Mouse (Mus musculus) brain, adult 2 months (tissue): ENCODE measurements around the gene Txndc9.
"Not testable (repeated sequence)": the region's sequence is repeated elsewhere in the genome, so short reads cannot be mapped to it uniquely, and the experiment has no call there.

Experiments used
- DNase-seq: peaks from one replicate; pipeline ENCODE4 v3.0.0; 2011; ENCODE audit warnings: low read depth, low spot score

Txndc9 gene

DNA sequence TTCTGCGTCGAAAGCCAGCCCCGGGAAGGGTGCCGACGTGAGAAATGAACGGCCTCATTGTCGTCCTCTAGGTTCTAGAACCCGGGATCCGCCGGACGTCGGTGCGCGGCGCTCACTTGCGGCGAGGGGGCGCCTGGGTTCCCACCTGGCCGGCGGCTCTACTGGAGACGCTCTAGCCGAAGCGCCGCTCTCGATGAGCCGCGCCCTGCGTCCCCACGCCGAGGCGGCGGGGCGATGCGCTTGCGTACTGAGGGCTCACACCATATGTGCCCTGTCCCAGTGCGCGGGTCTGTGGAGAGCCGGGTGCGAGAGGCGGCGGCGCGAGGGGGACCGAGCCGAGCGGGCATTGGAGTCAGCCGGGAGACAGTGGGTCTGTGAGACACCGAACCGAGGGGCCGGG, at the start of gene Txndc9, which contains the start of gene Eif5b:
Gene Txndc9 (minus strand): TSS at position 27 of the 400 bp plus-strand sequence.
Gene Eif5b (plus strand): TSS at position 144 of the 400 bp plus-strand sequence.
- peak; percentile 99 for DNase-seq

DNA sequence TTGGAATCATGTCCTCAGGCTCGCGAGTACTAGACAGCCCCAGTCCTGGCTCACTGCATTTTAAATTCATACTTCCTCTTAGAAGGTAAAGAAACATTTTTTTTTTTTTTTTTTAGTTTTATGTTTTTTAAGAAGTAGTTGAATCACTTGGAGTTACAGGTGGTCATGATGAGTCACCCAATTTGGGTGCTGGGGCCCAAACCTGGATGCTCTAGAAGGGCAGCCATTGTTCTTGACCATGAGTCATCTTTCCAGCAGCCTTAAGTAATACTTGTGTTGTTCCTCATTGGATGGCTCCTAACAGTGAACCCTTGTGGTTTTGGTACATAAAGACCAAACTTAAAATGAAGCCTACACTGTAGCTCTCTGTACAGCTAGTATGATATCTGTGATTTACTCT, 41.2 kb upstream of the Txndc9 start:
- peak; percentile 55 for DNase-seq

DNA sequence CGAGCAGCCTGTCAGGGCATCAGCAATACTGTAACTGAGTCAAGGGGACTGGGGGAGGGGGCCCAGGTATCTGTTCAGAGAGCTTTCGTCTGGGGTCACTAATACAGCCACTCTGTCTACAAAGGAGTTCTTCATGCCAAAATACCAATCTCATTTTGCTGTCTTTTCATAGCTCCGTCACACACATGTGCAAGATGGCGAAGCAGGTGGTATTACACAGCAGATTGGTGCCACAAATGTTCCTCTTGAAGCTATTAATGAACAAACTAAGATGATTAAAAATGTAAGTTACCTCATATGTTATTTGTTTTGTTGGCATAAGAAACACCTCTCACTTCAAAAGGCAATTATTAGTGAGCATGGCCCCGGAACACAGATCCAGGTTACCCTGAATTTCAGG, 39.7 kb upstream of the Txndc9 start:
- no peak for DNase-seq

DNA sequence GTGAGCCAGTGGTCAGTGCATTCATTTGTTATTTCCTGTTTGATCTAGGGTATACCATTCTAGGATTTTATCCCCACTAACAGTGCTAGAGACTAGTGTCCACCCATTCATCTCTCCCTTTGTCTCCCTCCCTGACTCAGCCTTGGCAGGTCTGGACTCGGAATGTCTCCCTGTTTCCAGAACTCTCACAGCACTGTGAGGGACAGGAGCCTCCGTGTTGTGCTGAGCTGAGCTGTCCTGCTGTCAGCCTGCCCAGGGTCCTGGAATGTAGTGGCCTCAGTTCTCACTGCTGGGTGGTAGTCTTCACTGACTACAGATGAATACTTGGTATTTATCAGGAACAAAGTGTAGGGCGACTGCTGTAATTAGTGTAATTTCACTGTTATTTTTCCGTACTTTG, 37.8 kb upstream of the Txndc9 start:
- no peak for DNase-seq

DNA sequence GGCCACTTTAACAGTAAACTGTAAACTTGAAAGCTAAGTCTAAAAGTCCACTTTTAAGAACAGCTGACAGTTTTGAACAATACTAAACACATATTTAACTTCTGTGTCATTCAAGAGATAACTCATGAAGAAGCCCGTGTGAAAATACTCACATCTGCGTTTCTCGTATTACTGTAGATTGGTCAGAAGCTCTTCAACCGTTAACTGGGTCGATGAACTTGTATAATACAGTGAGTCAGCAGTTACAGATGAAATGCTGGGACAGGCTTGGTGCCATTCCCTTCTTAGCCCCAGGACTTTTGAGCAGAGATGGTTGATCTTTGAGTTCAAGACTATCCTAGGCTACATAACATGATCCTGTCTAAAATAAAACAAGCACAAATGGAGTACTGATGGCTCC, 33.7 kb upstream of the Txndc9 start:
- DNase-seq = no peak

DNA sequence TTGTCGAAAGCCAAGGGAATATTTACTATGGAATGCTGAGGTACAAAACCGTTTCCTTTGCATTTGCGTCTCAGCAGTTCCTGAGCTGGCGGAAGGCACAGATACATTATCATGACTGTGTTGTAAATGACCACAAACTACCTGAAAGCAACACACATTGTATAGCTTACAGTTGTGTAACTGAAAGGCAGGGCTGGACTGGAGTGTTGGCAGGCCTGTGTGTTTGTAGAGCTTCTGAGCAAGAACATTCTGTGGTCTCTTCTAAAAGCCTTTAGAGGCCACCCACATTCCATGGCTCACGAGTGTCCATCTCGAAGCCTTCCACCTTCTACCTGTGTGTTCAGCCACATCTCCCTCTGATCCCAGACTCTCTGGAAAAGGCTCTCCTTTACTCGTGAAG, 29.6 kb upstream of the Txndc9 start:
- no peak for DNase-seq

DNA sequence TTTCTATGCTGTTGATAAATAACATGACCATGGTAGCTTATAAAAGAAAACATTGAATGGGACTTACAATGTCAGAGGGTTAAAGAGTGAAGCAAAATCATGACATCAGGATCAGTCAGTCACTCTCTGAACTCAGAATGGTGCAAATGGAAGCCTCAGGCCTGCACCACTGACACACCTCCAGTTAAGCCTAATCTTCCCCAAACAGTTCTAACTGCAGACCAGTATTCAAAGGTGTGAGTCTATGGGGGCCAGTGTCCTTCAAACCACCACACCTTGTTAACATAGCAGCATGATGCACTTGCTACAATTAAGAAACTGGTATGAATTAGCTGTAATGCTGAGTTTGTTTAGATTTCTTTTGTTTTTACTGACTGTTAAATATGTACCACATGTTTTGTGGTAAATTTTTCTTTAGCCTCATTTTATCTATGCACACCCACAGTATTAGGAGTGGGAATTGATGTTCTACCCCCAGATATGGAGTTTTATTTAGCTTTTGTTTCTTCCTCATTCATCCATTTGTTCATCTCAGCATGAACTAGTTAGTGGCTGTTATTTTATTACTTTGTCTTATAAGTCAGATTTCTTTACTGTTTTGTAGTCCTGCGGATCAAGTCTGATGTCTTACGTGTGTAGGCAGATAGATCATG, 17.0 kb upstream of the Txndc9 start:
- DNase-seq = no peak

DNA sequence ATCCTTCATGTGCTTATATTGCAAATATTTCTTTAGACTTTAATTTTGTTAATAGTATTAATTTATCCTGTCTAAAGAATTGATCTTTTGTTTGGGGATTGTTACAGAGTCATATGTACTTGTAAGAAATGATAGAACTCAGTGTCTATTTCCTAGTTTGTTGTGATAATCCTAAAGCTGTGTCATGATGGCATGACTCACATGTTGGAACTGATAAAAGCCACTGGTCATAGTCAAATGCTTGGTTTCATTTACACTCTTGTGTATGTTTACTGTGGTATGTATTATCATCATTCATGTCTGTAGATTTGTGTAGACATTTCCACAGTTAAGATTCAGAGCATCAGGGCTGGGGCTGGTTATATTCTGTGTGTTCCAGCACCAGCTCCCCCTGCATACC, 14.8 kb upstream of the Txndc9 start:
- no peak for DNase-seq

DNA sequence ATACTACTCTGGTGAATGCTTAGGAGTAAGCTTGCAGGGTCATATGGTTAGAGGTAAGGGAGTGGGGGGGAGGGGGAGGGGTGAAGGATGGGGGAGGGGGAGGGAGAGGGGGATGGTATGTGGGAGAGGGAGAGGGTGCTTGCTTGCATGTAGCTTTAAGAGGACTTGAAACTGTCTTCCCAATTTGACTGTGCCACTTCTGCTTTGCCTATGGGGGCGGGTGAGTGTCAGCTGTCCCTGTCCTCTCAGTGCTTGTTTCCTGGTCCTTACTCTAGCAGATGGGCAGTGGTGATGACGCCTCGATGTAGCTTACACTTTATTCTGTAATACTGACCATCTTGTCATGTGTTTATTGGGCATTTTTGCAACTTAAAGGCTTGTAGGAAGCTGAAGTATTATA, 14.4 kb upstream of the Txndc9 start:
- DNase-seq = peak; percentile 23

DNA sequence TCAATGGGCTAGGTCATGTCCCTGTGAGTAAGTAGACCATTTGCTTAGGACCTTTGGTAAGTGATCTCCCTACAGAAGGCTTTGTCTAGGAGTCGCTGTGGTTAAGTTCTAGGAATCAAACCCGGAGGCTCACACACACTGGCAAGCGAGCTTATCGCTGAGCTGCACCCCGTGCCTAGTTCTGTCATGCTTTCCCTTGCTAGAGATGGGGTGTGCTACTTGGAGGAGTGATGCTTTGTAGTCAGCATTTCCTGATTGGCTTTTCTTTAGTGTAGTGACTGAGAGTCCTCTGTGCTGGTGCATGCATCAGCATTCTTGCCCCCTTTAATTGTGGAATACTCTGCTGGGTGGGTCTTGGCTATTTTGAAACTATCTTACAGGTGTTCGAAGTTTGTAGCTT, 14.0 kb upstream of the Txndc9 start:
- DNase-seq = no peak

DNA sequence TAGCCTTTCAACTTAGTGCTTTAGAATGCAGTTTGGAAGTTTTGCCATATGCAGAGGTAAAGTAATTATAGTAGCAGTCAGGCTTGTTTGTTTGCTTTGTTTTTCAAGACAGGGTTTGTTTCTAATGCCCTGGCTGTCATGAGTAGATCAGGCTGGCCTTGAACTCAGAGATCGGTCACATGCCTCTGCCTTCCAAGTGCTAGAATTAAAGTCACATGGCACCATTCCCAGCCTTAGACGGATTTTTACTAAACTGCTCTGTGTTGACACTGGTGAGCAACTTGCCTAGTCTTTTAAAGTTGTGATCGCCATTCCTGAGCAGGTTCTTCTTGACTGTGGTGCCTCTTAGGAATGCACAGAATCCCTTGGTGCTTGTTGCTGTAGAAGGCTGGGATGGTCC, 9.0 kb upstream of the Txndc9 start:
- DNase-seq = no peak

DNA sequence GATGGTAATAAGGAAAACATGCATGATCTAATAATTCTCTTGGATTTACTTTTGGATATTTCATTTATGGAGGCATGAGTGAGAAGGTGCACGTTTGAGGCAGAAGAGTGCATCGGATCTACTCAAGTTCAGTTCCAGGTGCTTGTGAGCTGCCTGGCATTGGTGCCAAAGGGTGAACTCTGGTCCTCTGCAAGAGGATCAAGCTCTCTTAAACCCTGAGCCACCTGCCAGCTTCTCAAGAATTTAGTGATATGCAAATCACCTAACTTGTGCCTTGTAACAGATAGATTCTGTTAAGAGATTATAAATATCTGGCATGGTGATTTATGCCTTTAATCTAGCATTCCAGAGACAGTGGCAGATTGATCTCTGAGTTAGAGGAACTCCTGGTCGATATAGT, 5.4 kb upstream of the Txndc9 start:
- DNase-seq = no peak

DNA sequence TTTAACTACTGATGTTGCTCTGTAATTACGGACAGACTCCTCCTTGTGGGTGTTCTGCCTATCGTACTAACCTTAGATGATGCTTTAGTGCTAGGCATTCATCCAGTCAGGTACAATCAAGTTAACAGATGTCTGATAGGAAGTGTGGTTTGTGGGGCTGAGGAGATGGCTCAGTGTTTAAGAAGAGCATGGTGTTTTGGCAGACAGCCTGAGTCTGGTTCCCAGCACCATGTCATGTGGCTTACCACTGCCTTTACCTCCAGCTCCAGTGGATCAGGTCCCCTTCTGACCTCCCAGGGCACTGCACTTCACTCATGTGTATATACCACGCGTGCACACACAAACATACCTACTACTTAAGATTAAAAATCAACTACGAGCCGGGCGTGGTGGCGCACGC, 4.3 kb upstream of the Txndc9 start:
- no peak for DNase-seq

DNA sequence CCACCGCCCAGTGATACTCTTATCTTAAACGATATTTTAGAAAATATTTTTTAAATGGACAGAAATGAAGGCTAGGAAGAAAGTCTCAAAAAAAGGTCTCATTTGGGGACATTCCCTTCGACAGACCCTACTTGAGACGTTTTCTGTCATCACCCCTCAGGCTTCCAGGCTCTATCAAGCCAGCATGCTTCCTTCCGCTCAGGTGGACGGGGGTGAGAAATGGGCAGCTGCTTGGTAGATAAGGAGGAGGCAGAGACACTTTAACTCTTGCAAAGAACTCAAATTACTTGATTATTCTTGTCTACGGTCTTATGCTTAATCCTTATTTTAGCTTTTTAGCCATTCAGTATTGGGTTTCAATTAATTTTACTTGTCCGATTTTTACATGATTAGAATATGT, 3.2 kb upstream of the Txndc9 start:
- no peak for DNase-seq

DNA sequence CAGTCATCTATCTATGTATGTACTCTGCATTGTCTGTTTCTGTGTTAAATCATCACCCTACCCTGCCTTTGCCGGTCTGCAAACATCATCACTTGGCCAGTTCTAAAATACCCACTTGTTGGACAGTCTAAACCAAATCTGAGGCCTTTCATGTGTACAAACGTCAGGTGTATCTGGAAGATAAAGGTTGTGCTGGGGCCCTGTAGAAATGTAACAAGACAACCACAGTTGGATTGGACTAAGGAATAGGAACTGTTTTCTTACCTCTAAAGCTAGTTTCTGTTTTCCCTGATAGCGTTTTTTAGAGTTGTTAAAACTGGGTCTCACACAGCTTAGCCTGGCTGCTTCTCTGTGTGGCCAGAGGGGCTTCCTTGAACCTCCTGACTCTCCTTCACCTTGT, 1.9 kb upstream of the Txndc9 start:
- DNase-seq = no peak

DNA sequence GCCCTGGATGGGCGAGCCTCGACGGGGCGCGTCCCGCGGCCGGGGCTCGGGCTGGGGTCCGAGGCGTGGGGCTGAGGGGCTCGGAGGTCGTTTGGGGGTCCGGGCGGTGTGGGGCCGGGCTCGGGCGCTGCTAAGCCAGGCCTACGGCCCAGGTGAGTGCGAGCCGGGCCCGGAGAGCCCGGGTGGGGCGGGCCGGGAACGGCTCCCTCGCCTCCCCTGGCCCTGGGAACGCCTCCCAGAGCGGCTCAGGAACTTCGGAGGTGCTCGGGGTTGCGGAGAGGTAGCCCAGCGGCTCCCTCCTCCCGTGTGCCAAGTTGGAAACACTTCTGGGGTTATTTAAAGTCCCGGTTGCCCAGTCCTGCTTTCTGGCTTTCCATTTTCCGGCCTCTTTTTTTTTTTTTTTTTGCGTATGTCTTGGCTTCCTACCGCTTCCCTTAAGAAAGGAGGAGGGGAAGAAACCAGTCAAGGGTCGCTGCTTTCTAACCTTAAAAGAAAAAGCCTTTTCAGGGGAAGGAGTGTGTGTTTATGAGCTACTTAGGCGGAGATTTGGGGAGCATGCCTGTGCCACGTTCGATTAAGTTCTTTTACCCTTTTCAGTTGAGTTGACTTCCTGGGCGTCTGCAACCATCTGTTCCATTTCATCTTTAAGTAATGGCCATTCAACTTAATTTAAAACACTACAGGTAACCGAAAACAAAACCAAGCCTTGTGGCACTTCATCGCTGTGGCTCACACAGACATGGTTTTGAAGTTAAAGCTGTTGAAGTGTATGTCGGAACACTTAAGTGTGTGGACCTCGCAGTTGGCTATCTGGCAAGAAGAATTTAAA, 892 bp upstream of the Txndc9 start:
- no peak for DNase-seq

DNA sequence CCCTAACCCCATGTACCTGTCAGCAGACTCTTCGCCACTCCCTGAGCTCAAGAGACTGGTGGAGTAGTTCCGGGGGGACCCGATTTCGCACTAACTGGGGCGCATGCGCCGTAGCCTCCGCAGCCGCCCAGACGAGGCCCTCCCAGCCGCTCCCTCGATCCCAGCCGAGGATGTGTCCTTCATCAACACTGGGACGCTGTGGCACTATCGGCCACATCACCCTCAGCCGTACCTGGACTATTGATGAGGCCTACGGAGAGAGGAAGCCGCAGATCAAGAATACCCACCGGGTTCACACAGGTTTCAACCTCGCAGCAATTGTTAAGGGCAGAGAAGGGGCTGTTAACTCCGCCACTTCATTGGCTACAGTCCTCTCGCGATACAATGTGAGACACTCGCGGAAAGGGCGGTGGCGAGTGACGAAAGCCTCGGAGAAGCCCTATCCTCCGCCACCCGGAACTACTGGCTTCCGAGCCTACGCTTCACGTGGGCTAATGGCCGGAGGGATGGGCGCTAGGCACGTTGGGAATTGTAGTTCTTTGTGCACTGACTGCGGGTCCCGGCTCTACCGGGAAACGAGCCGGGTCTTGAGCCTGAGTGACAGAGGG, 712 bp downstream of the Txndc9 start:
- peak; percentile 100 for DNase-seq

DNA sequence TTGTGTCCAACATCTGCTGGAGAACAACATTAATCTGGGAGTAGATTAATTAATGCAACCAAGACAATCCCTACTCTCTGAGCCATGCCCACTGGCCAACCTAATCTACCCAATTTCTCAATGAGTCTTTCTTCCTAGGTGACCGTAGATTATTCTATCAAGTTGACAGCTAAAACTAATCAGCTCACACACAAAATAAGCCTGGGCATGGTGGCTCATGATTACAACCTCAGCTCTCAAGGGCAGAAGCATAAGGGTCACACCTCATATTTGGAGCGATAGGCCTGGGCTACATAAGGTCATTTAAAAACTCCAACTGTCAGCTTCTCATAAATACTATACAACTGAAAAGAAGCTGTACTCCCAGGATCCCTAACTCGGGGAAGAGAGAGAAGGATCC, 1.5 kb downstream of the Txndc9 start:
- no peak for DNase-seq

DNA sequence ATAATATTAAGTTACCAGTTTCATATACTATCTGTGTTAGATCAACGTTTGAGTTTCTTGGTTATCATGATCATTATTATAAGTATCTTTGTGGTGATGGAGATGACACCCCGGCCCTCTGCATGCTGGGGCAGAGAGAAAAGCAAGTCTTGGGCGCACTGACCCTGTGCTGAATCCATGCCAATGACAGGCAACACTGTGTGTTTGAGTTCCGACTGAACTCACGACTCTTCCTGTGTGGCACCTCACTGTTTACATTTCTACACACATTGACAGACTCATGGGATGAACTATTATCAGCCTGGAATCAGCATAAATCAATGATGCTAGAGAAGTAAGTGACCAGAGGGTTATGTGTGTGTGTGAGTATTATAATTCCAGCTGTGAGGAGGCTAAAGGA, 9.8 kb downstream of the Txndc9 start:
- no peak for DNase-seq

DNA sequence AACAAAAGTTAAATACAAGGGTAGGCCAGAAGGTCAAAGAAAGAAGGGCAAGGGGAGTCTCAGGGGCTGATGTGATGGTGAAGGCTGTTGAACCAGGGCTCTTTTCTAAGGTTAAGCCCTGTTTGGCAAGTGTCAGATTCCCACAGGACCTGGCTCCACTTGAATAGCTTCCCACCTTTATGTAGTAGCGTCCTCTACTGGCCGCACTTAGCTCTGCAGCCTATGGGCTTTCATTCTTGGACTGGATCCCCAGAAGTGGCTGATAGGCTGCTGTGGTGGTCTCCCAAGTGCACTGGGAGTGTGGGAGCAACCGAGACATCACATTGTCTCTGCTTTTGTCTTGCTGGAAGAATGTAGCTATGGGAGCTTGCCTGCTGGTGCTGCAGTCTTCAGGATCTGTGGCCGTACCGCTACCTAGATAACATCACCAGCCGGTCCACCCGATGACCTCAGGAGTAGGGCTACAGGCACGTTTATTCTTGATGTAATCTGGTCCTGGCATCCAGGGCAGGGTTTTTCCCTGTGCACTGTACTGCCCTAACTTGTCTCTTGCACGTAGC, 11.8 kb downstream of the Txndc9 start:
- DNase-seq = peak; percentile 50

DNA sequence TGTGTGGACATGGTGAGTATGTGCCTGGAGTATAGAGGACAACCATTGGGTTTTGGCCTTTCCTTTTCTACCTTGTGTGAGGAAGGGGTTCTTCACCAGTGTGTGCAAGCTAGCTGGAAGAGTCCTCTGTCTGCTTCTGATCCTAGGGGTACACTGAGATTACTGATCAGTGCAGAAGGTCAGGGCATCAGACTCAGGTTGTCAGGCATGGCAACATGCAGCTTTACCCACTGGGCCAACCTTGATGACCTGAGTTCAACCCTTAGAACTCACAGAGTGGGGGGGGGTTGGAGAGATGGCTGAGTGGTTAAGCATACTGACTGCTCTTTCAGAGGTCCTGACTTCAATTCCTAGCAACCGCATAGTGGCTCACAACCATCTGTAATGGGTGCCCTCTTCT, 13.4 kb downstream of the Txndc9 start:
- no peak for DNase-seq

DNA sequence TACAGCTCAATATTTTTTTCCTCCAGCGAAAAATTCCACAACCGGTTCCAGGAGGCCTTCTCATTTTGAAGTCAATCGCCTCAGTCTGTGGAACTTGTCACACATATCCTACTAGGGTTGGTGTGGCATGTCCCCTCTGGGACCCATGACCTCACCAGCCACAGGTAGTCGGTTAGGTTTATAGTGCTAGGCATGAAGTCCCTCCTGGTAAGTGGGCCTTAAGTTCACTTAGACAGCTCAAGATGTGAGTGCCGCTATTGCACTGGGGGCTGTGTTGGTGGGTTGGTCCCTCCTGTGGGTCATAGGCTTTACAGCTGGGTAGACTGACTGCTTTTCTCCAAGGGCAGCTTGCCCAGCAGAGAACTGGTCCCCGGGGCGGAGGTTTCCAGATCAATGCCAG, 20.4 kb downstream of the Txndc9 start:
- DNase-seq = no peak

DNA sequence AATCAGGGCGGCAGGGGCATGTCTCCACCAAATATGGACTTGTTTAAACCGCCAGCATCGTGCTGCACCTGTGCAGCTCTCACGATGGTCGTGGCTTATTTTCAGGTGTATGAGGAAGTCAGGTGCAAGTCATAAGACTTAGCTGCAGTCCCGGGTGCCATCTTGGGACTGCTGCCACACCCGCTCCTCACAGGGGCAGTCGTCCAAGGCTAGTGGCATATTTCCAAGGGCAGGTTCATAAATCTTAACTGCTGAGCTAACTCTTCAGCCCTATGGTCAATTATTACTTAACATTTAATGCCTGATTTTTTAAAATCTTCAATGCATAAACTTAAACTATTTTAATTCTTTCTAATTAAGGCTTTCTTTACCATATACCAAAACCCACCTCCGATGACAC, 21.0 kb downstream of the Txndc9 start:
- DNase-seq = not testable (repeated sequence)
